Mouse (Mus musculus) lung, postnatal 14 days (tissue): ENCODE results near the gene Cc2d2b.

Experiments
- DNase-seq: peaks from one replicate; pipeline ENCODE4 v3.0.0; 2021

Gene Cc2d2b

GRCm38 (mm10) chr19:40748559-40748958 lies at the start of gene Cc2d2b:
Gene Cc2d2b, plus strand, starts transcription at chr19:40748753.
- no peak for DNase-seq

- no peak for DNase-seq
Measured at GRCm38 (mm10) chr19:40699816-40700215, 48.7 kb upstream of the Cc2d2b start.

GRCm38 (mm10) chr19:40702406-40702805 lies 46.1 kb upstream of the Cc2d2b start:
- DNase-seq = no peak

GRCm38 (mm10) chr19:40712889-40713628 lies 35.5 kb upstream of the Cc2d2b start:
- no peak for DNase-seq

- DNase-seq = no peak
Measured at GRCm38 (mm10) chr19:40714700-40715099, 33.9 kb upstream of the Cc2d2b start.

- no peak for DNase-seq
Measured at GRCm38 (mm10) chr19:40716981-40717380, 31.6 kb upstream of the Cc2d2b start.

GRCm38 (mm10) chr19:40719439-40720105 lies 29.0 kb upstream of the Cc2d2b start:
- no peak for DNase-seq

GRCm38 (mm10) chr19:40720381-40720780 lies 28.2 kb upstream of the Cc2d2b start:
- no peak for DNase-seq

GRCm38 (mm10) chr19:40722137-40723038 lies 26.2 kb upstream of the Cc2d2b start:
- peak; percentile 76 for DNase-seq

- no peak for DNase-seq
Measured at GRCm38 (mm10) chr19:40723516-40723915, 25.0 kb upstream of the Cc2d2b start.

- DNase-seq = no peak
Measured at GRCm38 (mm10) chr19:40726148-40726547, 22.4 kb upstream of the Cc2d2b start.

GRCm38 (mm10) chr19:40726614-40727013 lies 21.9 kb upstream of the Cc2d2b start:
- DNase-seq = no peak

- no peak for DNase-seq
Measured at GRCm38 (mm10) chr19:40728213-40728612, 20.3 kb upstream of the Cc2d2b start.

- DNase-seq = peak; percentile 30
Measured at GRCm38 (mm10) chr19:40728732-40729420, 19.7 kb upstream of the Cc2d2b start.

- DNase-seq = no peak
Measured at GRCm38 (mm10) chr19:40733409-40733808, 15.1 kb upstream of the Cc2d2b start.

- DNase-seq = no peak
Measured at GRCm38 (mm10) chr19:40733849-40734248, 14.7 kb upstream of the Cc2d2b start.

GRCm38 (mm10) chr19:40736680-40737512 lies 11.7 kb upstream of the Cc2d2b start:
- peak; percentile 71 for DNase-seq

GRCm38 (mm10) chr19:40737613-40738012 lies 10.9 kb upstream of the Cc2d2b start:
- no peak for DNase-seq

GRCm38 (mm10) chr19:40738683-40739324 lies 9.7 kb upstream of the Cc2d2b start:
- DNase-seq = no peak

- no peak for DNase-seq
Measured at GRCm38 (mm10) chr19:40746603-40747002, 1.9 kb upstream of the Cc2d2b start.

- DNase-seq = peak; percentile 74
Measured at GRCm38 (mm10) chr19:40754311-40754710, 5.8 kb downstream of the Cc2d2b start.
